Mouse (Mus musculus): ENCODE data around the gene Selenbp1. TPM values are rescaled to one million over a fixed set of nuclear protein-coding genes. Genes with fewer than 3 reads are reported as not detected.

Gene Selenbp1
- polyA plus RNA-seq, 1 experiment = 24.6 TPM

GRCm38 (mm10) chr3:94911050-94911693 is 21.7 kb upstream of the Selenbp1 start:
- Histone ChIP-seq H3K27ac (ENCODE audit: control insufficient read depth, insufficient read depth, low read depth, low read length) (no peak overlapping the region), H3K27me3 (ENCODE audit: control insufficient read depth, insufficient read depth, low read length) (no peaks in the 10 kb centered on the region)
- TF ChIP-seq POLR2A (IDR thresholded peaks at IDR 0.05; ENCODE audit: control insufficient read depth, low read depth, low read length) = no peak

GRCm38 (mm10) chr3:94913801-94914200 is 19.1 kb upstream of the Selenbp1 start:
- TF ChIP-seq POLR2A (IDR thresholded peaks at IDR 0.05; ENCODE audit: control insufficient read depth, low read depth, low read length) = no peak
- no peak for TF ChIP-seq CTCF (IDR thresholded peaks at IDR 0.05; ENCODE audit: control insufficient read depth, insufficient read depth, insufficient replicate concordance, low read depth, low read length)
- Histone ChIP-seq H3K4me1 (ENCODE audit: control insufficient read depth, insufficient read depth, low read length) (peaks cover 7% of the 10 kb centered on the region), H3K27me3 (ENCODE audit: control insufficient read depth, insufficient read depth, low read length) (no peaks in the 10 kb centered on the region)

More at GRCm38 (mm10) chr3:94911050-94911693, 21.7 kb upstream of the Selenbp1 start:
- H3K4me1 ChIP-seq (ENCODE audit: control insufficient read depth, insufficient read depth, low read length) = no peaks in the 10 kb centered on the region
- no peaks in the 10 kb centered on the region for H3K36me3 ChIP-seq (ENCODE audit: control insufficient read depth, insufficient read depth, low read length)
- H3K4me3 ChIP-seq (ENCODE audit: control insufficient read depth, low read depth, low read length) = no peak overlapping the region

GRCm38 (mm10) chr3:94915903-94916741 is 16.7 kb upstream of the Selenbp1 start:
- Histone ChIP-seq H3K4me1 (ENCODE audit: control insufficient read depth, insufficient read depth, low read length) (peaks cover 7% of the 10 kb centered on the region), H3K27ac (ENCODE audit: control insufficient read depth, insufficient read depth, low read depth, low read length) (no peak overlapping the region), H3K36me3 (ENCODE audit: control insufficient read depth, insufficient read depth, low read length) (no peaks in the 10 kb centered on the region), H3K4me3 (ENCODE audit: control insufficient read depth, low read depth, low read length) (no peak overlapping the region), H3K27me3 (ENCODE audit: control insufficient read depth, insufficient read depth, low read length) (no peaks in the 10 kb centered on the region)
- no peak for TF ChIP-seq POLR2A (IDR thresholded peaks at IDR 0.05; ENCODE audit: control insufficient read depth, low read depth, low read length)
- TF ChIP-seq CTCF (IDR thresholded peaks at IDR 0.05; ENCODE audit: control insufficient read depth, insufficient read depth, insufficient replicate concordance, low read depth, low read length) = no peak

More at GRCm38 (mm10) chr3:94913801-94914200, 19.1 kb upstream of the Selenbp1 start:
- no peaks in the 10 kb centered on the region for H3K36me3 ChIP-seq (ENCODE audit: control insufficient read depth, insufficient read depth, low read length)
- no peak overlapping the region for H3K27ac ChIP-seq (ENCODE audit: control insufficient read depth, insufficient read depth, low read depth, low read length)
- H3K4me3 ChIP-seq (ENCODE audit: control insufficient read depth, low read depth, low read length) = no peak overlapping the region

GRCm38 (mm10) chr3:94917816-94918361 is 15.0 kb upstream of the Selenbp1 start:
- peaks cover 7% of the 10 kb centered on the region for H3K4me1 ChIP-seq (ENCODE audit: control insufficient read depth, insufficient read depth, low read length)
- no peak for TF ChIP-seq CTCF (IDR thresholded peaks at IDR 0.05; ENCODE audit: control insufficient read depth, insufficient read depth, insufficient replicate concordance, low read depth, low read length)
- TF ChIP-seq POLR2A (IDR thresholded peaks at IDR 0.05; ENCODE audit: control insufficient read depth, low read depth, low read length) = no peak
- H3K36me3 ChIP-seq (ENCODE audit: control insufficient read depth, insufficient read depth, low read length) = no peaks in the 10 kb centered on the region
- H3K27ac ChIP-seq (ENCODE audit: control insufficient read depth, insufficient read depth, low read depth, low read length) = no peak overlapping the region
- no peaks in the 10 kb centered on the region for H3K27me3 ChIP-seq (ENCODE audit: control insufficient read depth, insufficient read depth, low read length)
- H3K4me3 ChIP-seq (ENCODE audit: control insufficient read depth, low read depth, low read length) = no peak overlapping the region

GRCm38 (mm10) chr3:94918845-94919244 is 14.0 kb upstream of the Selenbp1 start:
- TF ChIP-seq POLR2A (IDR thresholded peaks at IDR 0.05; ENCODE audit: control insufficient read depth, low read depth, low read length) (no peak), CTCF (IDR thresholded peaks at IDR 0.05; ENCODE audit: control insufficient read depth, insufficient read depth, insufficient replicate concordance, low read depth, low read length) (no peak)
- H3K27ac ChIP-seq (ENCODE audit: control insufficient read depth, insufficient read depth, low read depth, low read length) = no peak overlapping the region
- H3K36me3 ChIP-seq (ENCODE audit: control insufficient read depth, insufficient read depth, low read length) = no peaks in the 10 kb centered on the region

GRCm38 (mm10) chr3:94921104-94921503 is 11.8 kb upstream of the Selenbp1 start:
- Histone ChIP-seq H3K4me1 (ENCODE audit: control insufficient read depth, insufficient read depth, low read length) (peaks cover 7% of the 10 kb centered on the region), H3K27ac (ENCODE audit: control insufficient read depth, insufficient read depth, low read depth, low read length) (no peak overlapping the region), H3K4me3 (ENCODE audit: control insufficient read depth, low read depth, low read length) (no peak overlapping the region), H3K36me3 (ENCODE audit: control insufficient read depth, insufficient read depth, low read length) (no peaks in the 10 kb centered on the region), H3K27me3 (ENCODE audit: control insufficient read depth, insufficient read depth, low read length) (no peaks in the 10 kb centered on the region)
- TF ChIP-seq CTCF (IDR thresholded peaks at IDR 0.05; ENCODE audit: control insufficient read depth, insufficient read depth, insufficient replicate concordance, low read depth, low read length) (no peak), POLR2A (IDR thresholded peaks at IDR 0.05; ENCODE audit: control insufficient read depth, low read depth, low read length) (no peak)

More at GRCm38 (mm10) chr3:94918845-94919244, 14.0 kb upstream of the Selenbp1 start:
- H3K4me1 ChIP-seq (ENCODE audit: control insufficient read depth, insufficient read depth, low read length) = peaks cover 7% of the 10 kb centered on the region
- H3K4me3 ChIP-seq (ENCODE audit: control insufficient read depth, low read depth, low read length) = no peak overlapping the region
- no peaks in the 10 kb centered on the region for H3K27me3 ChIP-seq (ENCODE audit: control insufficient read depth, insufficient read depth, low read length)

GRCm38 (mm10) chr3:94922333-94922732 is 10.5 kb upstream of the Selenbp1 start:
- peaks cover 7% of the 10 kb centered on the region for H3K4me1 ChIP-seq (ENCODE audit: control insufficient read depth, insufficient read depth, low read length)
- H3K4me3 ChIP-seq (ENCODE audit: control insufficient read depth, low read depth, low read length) = no peak overlapping the region
- TF ChIP-seq POLR2A (IDR thresholded peaks at IDR 0.05; ENCODE audit: control insufficient read depth, low read depth, low read length) (no peak), CTCF (IDR thresholded peaks at IDR 0.05; ENCODE audit: control insufficient read depth, insufficient read depth, insufficient replicate concordance, low read depth, low read length) (no peak)
- no peak overlapping the region for H3K27ac ChIP-seq (ENCODE audit: control insufficient read depth, insufficient read depth, low read depth, low read length)
- H3K36me3 ChIP-seq (ENCODE audit: control insufficient read depth, insufficient read depth, low read length) = no peaks in the 10 kb centered on the region
- no peaks in the 10 kb centered on the region for H3K27me3 ChIP-seq (ENCODE audit: control insufficient read depth, insufficient read depth, low read length)

All from testis, adult 2 months (tissue).